Mouse (Mus musculus): ENCODE measurements around the gene Rapgef5.

Rapgef5 gene

GRCm38 (mm10) chr12:117516179-117516578, at the start of gene Rapgef5:
Rapgef5 (plus strand) TSS chr12:117516479.
- DNase-seq: no peak

DNA sequence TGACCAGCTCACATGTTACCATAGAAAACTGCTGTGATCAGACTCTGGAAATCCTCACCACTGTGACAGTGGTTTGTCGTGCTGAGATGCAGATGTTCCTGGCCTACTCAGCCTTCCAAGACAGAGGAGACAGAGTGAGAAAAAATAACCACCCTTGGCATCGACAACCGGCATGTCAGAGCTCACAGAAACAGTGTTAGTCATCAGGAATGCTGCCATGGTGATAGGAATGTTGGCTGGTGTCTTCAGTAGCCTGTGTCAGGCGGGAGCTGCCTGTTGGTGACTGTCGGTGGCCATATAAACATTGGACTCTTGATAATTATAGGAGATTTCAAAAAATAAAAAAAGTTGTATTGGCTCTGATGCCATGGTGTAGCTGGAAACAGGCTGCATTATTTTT, 48.0 kb upstream of the Rapgef5 start:
- DNase-seq: peak; percentile 16 to 39

GRCm38 (mm10) chr12:117479014-117479413, 37.3 kb upstream of the Rapgef5 start:
- DNase-seq: peak in 1 of 2 experiments; percentile 16

DNA sequence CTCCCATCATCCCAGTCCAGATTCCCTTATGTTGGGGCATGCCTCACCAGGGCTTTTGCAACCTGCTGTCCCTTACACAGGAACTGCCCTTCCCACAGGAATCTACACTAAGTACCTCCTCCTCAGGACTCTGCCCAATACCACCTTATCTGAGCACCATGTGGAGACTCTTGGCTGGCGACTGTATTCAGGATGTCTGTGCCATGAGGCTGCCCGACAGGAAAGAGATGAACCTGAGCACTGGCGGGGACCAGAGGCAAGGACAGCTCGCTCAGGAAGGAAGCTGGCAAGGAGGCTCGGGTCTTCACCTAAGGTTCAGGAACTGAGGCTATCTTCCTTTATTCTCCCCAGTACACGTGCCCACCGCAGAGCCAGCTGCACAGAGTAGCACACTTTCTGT, 36.6 kb upstream of the Rapgef5 start:
- no peak for DNase-seq

DNA sequence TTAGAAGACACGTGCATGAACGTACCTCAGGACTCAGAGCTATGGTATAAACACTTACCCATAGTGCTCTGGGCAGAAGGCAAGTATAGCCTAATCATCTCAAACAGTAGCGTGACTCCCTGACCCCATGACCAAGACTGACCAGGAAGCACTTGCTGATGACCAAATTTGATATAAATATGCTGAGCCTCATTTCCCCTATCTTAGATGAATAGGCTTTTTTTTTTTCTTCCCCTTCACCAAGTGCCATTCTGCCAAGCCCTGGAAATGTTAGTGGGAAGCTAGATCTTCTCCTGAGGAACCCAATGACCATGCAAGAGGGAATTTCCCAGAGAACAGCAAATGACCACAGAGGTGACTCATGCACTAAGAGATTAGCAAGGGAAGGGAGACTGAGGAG, 35.3 kb upstream of the Rapgef5 start:
- DNase-seq: no peak

- DNase-seq: no peak
These were observed 33.6 kb upstream of the Rapgef5 start for GRCm38 (mm10) chr12:117482665-117483064.

DNA sequence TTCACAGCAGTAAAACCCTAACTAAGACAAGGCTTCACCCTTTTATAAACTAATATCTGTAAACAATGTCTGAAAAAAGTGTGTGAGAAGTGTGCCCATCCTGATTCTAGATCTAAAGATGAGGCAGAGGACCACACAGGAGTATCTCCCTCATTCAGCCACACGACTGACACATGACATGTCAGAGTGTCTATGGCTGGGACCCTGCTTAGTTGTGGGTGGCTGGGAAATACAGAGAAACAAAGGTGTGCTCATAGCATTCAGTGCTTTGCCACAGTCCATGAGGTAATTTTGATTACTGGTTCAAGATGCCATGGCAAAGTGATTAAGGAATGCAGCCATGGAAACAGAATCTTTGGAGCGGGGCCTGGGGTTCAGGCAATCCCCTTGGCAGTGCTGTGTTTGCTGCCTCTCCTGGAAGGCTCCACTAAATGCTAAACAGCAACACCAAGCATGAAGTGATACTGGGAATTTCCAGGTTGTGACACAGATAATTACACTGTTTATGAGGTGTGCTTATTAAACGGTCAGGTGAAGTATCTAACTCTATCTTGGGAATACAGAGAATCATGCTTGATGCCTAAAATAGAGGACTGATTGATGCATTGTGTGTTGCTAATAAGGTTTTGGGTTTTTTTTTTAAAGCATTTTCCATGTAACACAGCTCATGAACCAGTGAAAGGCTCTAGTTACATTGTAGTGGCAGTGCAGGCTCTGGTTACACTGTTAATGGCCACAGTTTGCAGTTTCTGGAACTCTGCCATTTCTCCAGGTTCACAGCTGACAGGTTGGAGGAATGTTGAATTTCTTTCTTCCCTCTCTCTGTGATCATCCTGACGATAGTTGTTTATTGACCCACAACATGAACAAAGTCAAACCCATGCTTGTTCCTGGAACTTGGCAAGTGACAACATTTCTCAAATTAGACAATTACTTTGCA, 29.9 kb upstream of the Rapgef5 start:
- no peak for DNase-seq

DNA sequence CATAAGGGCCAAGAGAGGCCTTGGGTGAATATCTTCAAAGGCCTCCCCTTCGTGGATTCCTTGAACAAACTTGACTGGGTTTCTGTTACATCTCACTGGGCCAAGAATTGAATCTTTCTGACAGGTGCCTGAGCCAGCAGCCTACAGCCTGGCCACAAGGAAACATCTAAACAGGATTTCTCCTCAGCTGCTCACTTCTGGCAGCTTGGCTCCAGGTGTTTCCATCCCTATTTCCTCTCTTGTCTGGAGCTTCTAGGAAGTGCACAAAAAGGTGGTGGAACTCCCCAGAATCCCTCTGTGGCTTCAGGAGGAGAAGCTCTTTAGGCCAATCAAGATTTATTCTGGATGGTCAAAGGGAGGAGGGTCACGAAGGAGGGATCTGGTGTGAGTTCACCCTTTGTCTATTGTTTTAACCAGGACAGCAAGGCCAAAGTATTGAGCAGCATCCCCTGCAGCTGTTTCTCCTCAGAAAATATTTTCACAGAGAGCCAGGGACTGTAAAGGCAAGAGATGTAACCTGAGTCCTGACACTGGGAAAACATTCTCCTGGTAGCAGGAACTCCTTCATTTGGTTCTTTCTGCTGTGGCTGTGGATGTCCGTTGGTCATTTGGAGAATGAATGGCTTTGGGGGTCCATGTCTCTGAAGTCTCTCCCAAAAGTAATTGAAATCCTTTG, 19.6 kb upstream of the Rapgef5 start:
- DNase-seq: no peak

DNA sequence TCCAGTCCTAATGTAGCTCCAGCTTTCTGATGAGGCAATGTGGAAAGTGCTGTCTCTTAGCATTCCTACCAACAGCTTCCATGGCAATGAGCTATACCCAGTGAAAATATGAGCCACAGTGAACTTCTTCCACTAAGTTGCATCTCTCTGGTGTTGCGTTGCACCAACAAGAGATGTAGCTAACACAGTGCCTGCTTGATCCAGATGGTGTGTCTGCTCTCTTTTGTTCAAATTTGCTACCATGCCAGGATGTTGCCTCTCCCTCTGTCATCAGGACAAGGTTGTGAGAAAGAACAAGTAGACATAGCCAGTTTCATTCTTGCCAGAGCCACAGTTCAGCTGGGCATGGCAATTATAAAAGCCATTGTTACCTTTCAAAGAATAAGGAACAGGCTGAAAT, 18.9 kb upstream of the Rapgef5 start:
- no peak for DNase-seq

- DNase-seq: peak in 1 of 2 experiments; percentile 29
These were observed 17.0 kb upstream of the Rapgef5 start for GRCm38 (mm10) chr12:117499242-117499641.

DNA sequence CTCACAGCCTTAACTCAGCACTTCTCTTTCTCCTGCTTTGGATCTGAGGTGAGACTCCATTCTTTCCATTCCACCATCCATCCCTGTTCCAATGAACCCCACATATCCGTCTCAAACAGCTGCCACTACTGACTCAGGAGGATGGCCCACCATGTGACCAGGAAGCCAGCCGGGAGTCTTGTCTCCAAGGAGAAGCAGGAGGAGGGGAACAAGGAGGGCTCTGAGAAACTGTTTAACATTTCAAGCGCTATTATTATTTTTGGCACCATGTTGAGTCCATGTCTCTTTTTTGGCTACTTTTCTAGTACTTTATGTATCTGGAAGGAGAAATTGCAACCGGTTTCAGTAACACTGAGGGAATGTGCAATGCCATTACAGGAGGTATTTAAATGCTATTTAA, 15.1 kb upstream of the Rapgef5 start:
- no peak for DNase-seq

DNA sequence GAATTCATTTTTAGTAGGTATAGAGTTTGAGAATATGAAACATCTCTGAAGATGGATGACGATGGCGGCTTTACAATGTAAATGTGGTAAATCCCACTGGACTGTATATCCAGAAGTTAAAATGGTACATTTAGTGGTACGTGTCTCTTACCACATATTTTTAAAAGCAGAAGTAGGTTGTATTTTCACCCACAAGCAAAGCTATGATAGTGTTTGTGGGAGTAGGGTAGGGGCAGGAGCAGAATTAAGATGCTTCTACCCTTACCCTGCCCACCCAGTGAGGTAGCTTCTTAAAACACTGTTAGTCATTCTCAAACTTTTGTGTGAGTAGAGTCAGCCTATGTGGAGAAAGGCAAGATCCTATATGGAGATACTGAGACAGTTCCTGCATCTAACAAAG, 13.4 kb upstream of the Rapgef5 start:
- no peak for DNase-seq

DNA sequence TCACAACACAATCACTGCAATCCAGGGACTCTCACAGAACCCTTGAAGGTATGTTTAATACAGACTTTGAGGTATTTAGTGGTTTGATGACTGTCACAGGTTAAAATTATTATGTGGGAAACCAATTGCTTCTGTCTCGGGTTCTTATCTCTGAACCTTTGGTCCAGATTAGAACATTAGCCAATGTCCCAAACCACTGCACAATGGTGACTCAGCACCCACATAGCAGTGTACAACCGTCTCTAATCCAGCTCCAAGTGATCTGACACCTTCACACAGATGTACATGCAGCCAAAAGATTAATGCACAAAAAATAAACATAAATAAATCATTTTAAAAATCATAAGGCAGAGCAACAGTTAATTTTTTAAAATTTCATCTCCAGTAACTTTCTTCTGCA, 11.1 kb upstream of the Rapgef5 start:
- DNase-seq: no peak

DNA sequence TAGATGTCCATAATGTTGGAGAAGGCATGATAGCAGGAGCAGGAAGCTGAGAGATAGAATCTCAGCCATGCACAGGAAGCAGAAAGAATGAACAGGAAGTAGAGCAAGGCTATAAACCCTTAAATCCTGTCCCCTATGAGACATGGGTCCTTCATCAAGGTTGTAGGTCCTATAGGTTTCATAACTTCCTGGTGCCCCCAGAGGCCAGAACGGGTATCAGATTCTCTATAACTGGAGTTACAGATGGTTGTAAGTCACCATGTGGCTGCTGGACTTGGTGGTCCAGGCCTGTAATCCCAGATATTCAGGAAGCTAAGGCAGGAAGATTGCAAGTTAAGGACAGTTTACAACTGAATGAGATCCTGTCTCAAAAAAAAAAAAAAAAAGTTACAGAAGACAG, 8.5 kb upstream of the Rapgef5 start:
- no peak for DNase-seq

DNA sequence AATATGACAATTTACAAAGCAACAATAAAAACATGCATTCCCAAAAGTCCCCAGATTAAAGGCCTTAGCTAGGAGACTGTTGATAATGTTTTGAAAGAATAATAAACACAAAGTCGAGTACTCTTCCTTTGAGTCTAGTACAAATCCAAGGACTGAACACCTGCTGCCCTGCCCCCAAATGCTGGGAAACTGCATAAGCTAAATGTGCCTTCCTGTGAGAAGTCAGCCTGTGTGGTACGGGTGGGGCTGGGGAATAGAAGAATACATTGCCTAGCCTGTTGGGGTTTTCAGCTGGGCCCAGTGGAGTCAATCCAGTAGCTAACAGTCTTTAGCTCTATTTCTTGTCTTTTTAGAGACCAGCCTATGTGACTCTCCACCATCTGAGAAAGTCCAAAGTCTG, 6.4 kb upstream of the Rapgef5 start:
- no peak for DNase-seq

- no peak for DNase-seq
These were observed 3.8 kb upstream of the Rapgef5 start for GRCm38 (mm10) chr12:117512468-117512867.

GRCm38 (mm10) chr12:117513150-117513932, 2.9 kb upstream of the Rapgef5 start:
- DNase-seq: no peak

DNA sequence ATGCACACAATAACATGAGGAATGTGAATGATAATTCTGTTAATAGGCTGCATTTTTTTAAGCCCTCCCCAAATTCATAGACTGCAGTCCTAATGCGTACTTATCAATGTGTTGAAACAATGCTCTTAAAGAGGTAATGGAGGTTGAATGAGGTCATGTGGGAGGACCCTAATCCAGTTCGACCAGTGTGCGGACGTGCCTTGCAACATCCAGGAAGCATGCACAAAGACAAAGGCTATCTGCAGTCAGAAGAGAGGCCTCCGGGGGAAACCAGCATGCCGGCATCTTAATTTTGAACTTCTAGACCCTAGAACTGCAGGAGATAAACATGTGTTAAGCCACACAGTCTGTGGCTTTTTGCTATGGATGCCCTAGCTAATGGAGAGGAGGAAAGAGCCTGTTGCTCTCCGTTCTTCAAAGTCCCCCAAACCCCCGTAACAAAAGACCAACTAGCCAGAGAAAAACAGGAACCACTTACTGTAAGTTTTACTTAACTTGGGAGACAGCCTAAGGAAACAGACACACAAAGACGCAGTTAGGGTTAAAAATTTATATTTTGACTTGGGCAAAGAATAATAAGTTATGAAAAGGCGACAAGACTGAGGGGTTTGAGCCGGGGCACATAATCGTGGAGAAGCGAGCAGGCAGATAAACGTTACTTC, 1.1 kb downstream of the Rapgef5 start:
- DNase-seq: peak; percentile 11 to 58

- DNase-seq: no peak
These were observed 8.2 kb downstream of the Rapgef5 start for GRCm38 (mm10) chr12:117524311-117525013.

DNA sequence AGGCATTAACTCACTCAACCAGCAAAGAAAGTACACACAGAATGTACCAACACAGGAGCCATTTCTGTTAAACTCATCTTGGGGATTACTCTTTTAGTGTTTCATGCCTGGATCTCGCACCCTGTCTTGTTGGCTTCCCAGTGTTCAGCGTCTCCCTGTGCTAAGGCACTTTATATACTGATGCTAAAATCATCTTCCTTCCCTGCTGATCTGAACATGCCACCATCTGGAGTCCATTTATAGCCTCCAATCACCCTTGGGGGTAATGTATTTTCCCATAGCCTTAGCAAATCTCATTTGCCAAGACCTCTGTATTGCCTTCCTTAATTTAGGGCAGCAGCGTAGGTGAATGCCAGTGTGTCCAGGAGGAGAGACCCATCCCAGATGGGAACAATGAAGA, 11.6 kb downstream of the Rapgef5 start:
- DNase-seq: no peak

DNA sequence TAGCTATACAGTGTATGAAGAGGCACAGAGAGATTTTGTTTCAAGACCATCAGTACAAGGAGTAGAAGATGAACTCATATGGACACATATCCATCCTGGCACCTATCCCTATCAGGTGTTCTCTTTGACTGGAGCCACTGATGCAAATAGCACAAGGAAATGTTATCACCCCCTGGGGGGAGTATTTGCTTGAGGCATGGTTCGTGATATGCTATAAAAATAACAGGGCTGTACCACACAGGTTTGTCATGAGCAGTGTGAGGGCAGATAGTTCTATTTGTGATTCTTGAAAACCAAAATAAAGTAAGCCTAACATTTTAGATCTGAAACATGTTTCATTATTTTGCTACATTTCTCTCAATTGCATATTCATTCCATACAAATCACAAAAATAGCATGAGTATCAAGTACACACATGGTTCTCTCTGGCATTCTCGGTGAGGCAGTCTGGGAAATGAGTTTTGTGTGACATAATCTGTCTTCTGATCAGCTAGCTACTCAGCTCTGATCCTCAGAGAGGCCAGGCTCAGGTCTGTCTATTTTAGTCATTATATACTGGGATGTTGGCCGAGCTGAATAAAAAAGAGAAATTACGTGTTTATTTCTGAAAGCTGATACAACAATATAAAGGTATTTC, 12.3 kb downstream of the Rapgef5 start:
- DNase-seq: no peak

DNA sequence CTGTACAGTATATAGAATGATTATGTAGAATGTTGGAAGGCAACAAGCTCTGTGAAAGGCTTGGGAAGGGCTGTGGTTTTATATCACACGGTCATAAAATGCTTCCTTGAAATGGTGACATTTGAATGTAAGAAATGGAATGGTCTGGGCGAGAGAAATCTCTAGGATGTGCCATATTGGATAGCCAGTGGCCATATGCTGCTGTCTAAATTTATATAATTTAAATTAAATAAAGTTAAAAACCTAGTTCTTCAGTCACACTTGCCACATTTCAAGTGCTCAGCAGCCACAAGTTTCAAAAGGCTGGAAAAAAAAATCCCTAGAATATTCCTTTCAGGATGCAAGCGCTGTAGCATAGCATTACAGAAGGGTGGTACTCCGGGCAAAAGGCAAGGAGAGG, 14.8 kb downstream of the Rapgef5 start:
- no peak for DNase-seq

Measured in lung, adult 18-20 months (tissue).